Mouse (Mus musculus) megakaryocyte, embryonic 14.5 days (primary cell): Measurements from ENCODE around the gene Cops9.

ENCODE experiments used
- FLI1 ChIP-seq: IDR thresholded peaks from 2 replicates; pipeline ENCODE4 v1.6.1; 2012; ENCODE audit warnings: low read length, inconsistent platforms, mixed read lengths
- GATA1 ChIP-seq: IDR thresholded peaks from 3 replicates; pipeline ENCODE4 v1.6.1; 2012; ENCODE audit warnings: mixed read lengths, low read length, inconsistent platforms, borderline replicate concordance

DNA sequence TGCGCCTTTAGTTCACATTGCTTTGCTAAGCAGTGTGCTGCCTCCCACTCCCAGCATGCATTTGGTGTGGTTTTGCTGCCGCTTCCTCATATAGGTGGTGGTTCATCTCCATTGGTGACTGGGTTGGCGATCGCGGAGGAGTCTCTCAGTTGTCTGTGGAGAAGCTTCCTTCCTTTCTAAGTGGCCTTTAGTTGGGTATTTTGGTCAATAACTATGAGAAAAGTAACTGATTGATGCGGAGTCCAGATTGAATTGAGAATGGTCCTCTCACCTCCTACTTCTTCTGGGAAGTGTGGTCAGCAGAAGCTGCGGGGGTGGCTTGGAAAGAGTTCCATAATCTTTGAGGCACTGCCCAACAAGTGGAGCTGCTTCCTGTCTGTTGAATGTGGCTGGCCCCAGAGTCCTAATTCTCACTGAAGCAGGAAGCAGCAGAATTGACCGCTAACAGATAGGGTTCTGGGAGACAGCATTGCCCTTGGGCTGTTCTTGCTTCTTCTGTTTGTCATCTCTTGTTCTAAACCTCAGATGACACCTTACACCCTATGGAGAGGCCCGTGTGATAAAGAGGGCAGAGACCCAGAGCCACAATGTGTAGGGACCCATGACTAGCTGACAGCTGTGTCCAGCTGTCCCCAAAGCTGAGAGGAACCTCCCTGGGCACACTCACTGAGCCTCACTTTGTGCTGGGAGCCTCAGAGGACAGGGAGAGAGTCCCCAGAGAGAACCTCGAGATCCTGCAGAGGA, 34.3 kb upstream of the Cops9 start:
- TF ChIP-seq FLI1 = no peak
- TF ChIP-seq GATA1 = no peak
